Mouse (Mus musculus) CH12.LX (cell line): ENCODE results near the gene Nova2. TPM values are rescaled to one million over a fixed set of nuclear protein-coding genes. Genes with fewer than 3 reads are reported as not detected.

Experiments
- DNase-seq: peaks from one replicate; pipeline ENCODE4 v3.0.0-alpha.2; 2013; ENCODE audit errors: extremely low read depth
- H3K27ac ChIP-seq: 2 replicates; pipeline ENCODE4 v1.5.1; 2012; ENCODE audit warnings: low read depth, mild to moderate bottlenecking, control low read depth, moderate library complexity; ENCODE audit not compliant: insufficient read depth
- H3K27me3 ChIP-seq: replicated peaks from 2 replicates; pipeline ENCODE3; 2012; ENCODE audit warnings: inconsistent platforms
- H3K36me3 ChIP-seq, 2 experiments: replicated peaks in 1 of 2; 2 replicates each; pipeline versions ENCODE3 to v1.6.1; 2012; ENCODE audit warnings: inconsistent platforms in 1 of 2, low read length in 1 of 2, mild to moderate bottlenecking in 1 of 2, mixed read lengths in 1 of 2, moderate library complexity in 1 of 2; ENCODE audit not compliant: control insufficient read depth in 1 of 2, insufficient read depth in 1 of 2
- H3K4me1 ChIP-seq, 2 experiments: 2 replicates each; pipeline ENCODE4 v1.6.1; 2012; ENCODE audit warnings: inconsistent platforms in 1 of 2, moderate library complexity in 1 of 2; ENCODE audit not compliant: insufficient read depth in 2 of 2, control insufficient read depth in 1 of 2
- H3K4me2 ChIP-seq: 2 replicates; pipeline ENCODE4 v1.6.1; 2012; ENCODE audit warnings: low read depth, mild to moderate bottlenecking, control low read depth; ENCODE audit not compliant: poor library complexity, insufficient read depth, severe bottlenecking
- H3K4me3 ChIP-seq, 3 experiments: fragments of 150-350 bp in 1 of 3; sonication (generic) in 1 of 3; replicated peaks in 1 of 3; 2 replicates each; pipeline versions ENCODE3 to v1.5.1; 2011 to 2012; ENCODE audit warnings: low read depth in 2 of 3, low read length in 2 of 3, mild to moderate bottlenecking in 2 of 3, moderate library complexity in 2 of 3, control low read depth in 1 of 3, improper control_type of control experiment in 1 of 3, inconsistent platforms in 1 of 3, mixed read lengths in 1 of 3; ENCODE audit not compliant: poor library complexity in 1 of 3
- H3K79me2 ChIP-seq: replicated peaks from 2 replicates; pipeline ENCODE4 v1.6.1; 2012; ENCODE audit warnings: mild to moderate bottlenecking, moderate library complexity; ENCODE audit not compliant: control insufficient read depth, poor library complexity, insufficient read depth, severe bottlenecking; ENCODE audit errors: extremely low read depth
- H3K9ac ChIP-seq: 2 replicates; pipeline ENCODE4 v1.6.1; 2012; ENCODE audit warnings: low read depth, mild to moderate bottlenecking, control low read depth, moderate library complexity; ENCODE audit not compliant: insufficient read depth
- H3K9me3 ChIP-seq: replicated peaks from 2 replicates; pipeline ENCODE3; 2012; ENCODE audit warnings: low read length, inconsistent platforms, mixed read lengths
- BHLHE40 ChIP-seq: IDR thresholded peaks from 2 replicates; pipeline ENCODE4 v1.6.1; 2011; ENCODE audit warnings: mild to moderate bottlenecking, low read depth, low read length, improper control_type of control experiment
- CHD1 ChIP-seq: IDR thresholded peaks from 2 replicates; pipeline ENCODE4 v1.6.1; 2012; ENCODE audit warnings: low read depth, low read length, improper control_type of control experiment, inconsistent platforms
- CHD2 ChIP-seq: IDR thresholded peaks from 2 replicates; pipeline ENCODE4 v1.6.1; 2011; ENCODE audit warnings: low read length, improper control_type of control experiment
- ELF1 ChIP-seq: IDR thresholded peaks from 2 replicates; pipeline ENCODE4 v1.6.1; 2014; ENCODE audit warnings: low read depth, mild to moderate bottlenecking, inconsistent platforms, low read length, improper control_type of control experiment
- EP300 ChIP-seq: IDR thresholded peaks from 2 replicates; pipeline ENCODE4 v1.6.1; 2011; ENCODE audit warnings: low read length, improper control_type of control experiment
- HCFC1 ChIP-seq: IDR thresholded peaks from 2 replicates; pipeline ENCODE4 v1.6.1; 2012; ENCODE audit warnings: low read depth, mild to moderate bottlenecking, inconsistent platforms, low read length, improper control_type of control experiment
- IRF4 ChIP-seq: IDR thresholded peaks from 2 replicates; pipeline ENCODE4 v1.6.1; 2014; ENCODE audit warnings: low read depth, mild to moderate bottlenecking, inconsistent platforms, low read length, improper control_type of control experiment
- JUN ChIP-seq: IDR thresholded peaks from 2 replicates; pipeline ENCODE4 v1.6.1; 2011; ENCODE audit warnings: low read depth, mild to moderate bottlenecking, low read length, improper control_type of control experiment, moderate library complexity; ENCODE audit not compliant: insufficient read depth
- JUND ChIP-seq: conservative IDR thresholded peaks from 2 replicates; pipeline ENCODE4 v1.6.1; 2011; ENCODE audit warnings: low read depth, low read length, improper control_type of control experiment
- MAX ChIP-seq: IDR thresholded peaks from 2 replicates; pipeline ENCODE4 v1.6.1; 2011; ENCODE audit warnings: low read length, improper control_type of control experiment
- MAZ ChIP-seq: IDR thresholded peaks from 2 replicates; pipeline ENCODE4 v1.6.1; 2012; ENCODE audit warnings: low read depth, mild to moderate bottlenecking, inconsistent platforms, low read length, improper control_type of control experiment, moderate library complexity
- MEF2A ChIP-seq: IDR thresholded peaks from 2 replicates; pipeline ENCODE4 v1.6.1; 2014; ENCODE audit warnings: low read depth, mild to moderate bottlenecking, inconsistent platforms, low read length, improper control_type of control experiment, borderline replicate concordance
- MXI1 ChIP-seq: IDR thresholded peaks from 2 replicates; pipeline ENCODE4 v1.6.1; 2011; ENCODE audit warnings: mild to moderate bottlenecking, low read depth, low read length, improper control_type of control experiment
- NELFE ChIP-seq: IDR thresholded peaks from 2 replicates; pipeline ENCODE4 v1.6.1; 2011; ENCODE audit warnings: low read depth, low read length, improper control_type of control experiment
- NRF1 ChIP-seq: IDR thresholded peaks from 2 replicates; pipeline ENCODE4 v1.6.1; 2014; ENCODE audit warnings: low read depth, mild to moderate bottlenecking, inconsistent platforms, low read length, improper control_type of control experiment, moderate library complexity
- PAX5 ChIP-seq: IDR thresholded peaks from 2 replicates; pipeline ENCODE4 v1.6.1; 2012; ENCODE audit warnings: low read length, inconsistent platforms, mixed read lengths
- POLR2A ChIP-seq: IDR thresholded peaks from 2 replicates; pipeline ENCODE4 v1.6.1; 2011; ENCODE audit warnings: low read depth, mild to moderate bottlenecking, improper control_type of control experiment, low read length
- RAD21 ChIP-seq: IDR thresholded peaks from 2 replicates; pipeline ENCODE4 v1.6.1; 2011; ENCODE audit warnings: low read depth, mild to moderate bottlenecking, low read length, improper control_type of control experiment, moderate library complexity
- SMC3 ChIP-seq: IDR thresholded peaks from 2 replicates; pipeline ENCODE4 v1.6.1; 2011; ENCODE audit warnings: low read depth, low read length, improper control_type of control experiment
- TBP ChIP-seq: conservative IDR thresholded peaks from 2 replicates; pipeline ENCODE4 v1.6.1; 2011; ENCODE audit warnings: low read depth, low read length, improper control_type of control experiment
- TCF12 ChIP-seq: IDR thresholded peaks from 2 replicates; pipeline ENCODE4 v1.6.1; 2014; ENCODE audit warnings: low read depth, mild to moderate bottlenecking, inconsistent platforms, low read length, improper control_type of control experiment
- USF1 ChIP-seq: IDR thresholded peaks from 2 replicates; pipeline ENCODE4 v1.6.1; 2014; ENCODE audit warnings: low read depth, mild to moderate bottlenecking, inconsistent platforms, low read length, improper control_type of control experiment
- USF2 ChIP-seq: conservative IDR thresholded peaks from 2 replicates; pipeline ENCODE4 v1.6.1; 2011; ENCODE audit warnings: low read depth, low read length, improper control_type of control experiment
- ZMIZ1 ChIP-seq: IDR thresholded peaks from 2 replicates; pipeline ENCODE4 v1.6.1; 2012; ENCODE audit warnings: low read depth, mild to moderate bottlenecking, inconsistent platforms, low read length, improper control_type of control experiment
- ZNF384 ChIP-seq: IDR thresholded peaks from 2 replicates; pipeline ENCODE4 v1.6.1; 2012; ENCODE audit warnings: low read depth, low read length, improper control_type of control experiment, inconsistent platforms
- dilution Hi-C: fragments of 300-500 bp; cut with MboI; formaldehyde crosslinking; loops from 2 replicates; pipeline ENCODE4 v1.14.3; 2020; ENCODE audit warnings: low sequenced_read_pairs; ENCODE audit not compliant: extremely low pct_unique_long_range_greater_than_20kb, extremely low pct_ligation_motif_present
- in situ Hi-C: fragments of 300-500 bp; cut with MboI; formaldehyde crosslinking; loops from 3 replicates; pipeline ENCODE4 v1.14.3; 2019; ENCODE audit warnings: low sequenced_read_pairs, low pct_ligation_motif_present, low pct_unique_long_range_greater_than_20kb, mixed read lengths
- polyA plus RNA-seq: library from polyadenylated mRNA; unstranded; fragments of >175 nt; gene quantifications from 2 replicates; pipeline ENCODE4 v1.2.1, GENCODE M21; 2012; ENCODE audit warnings: low read depth; ENCODE audit not compliant: insufficient read length
- total RNA-seq, 2 experiments: library from RNA; depleted of rRNA; stranded (reverse); fragments of 300-350 nt in 1 of 2; fragments of >200 nt in 1 of 2; gene quantifications; 2 replicates each; pipeline ENCODE4 v1.2.3; 2012 to 2014

Nova2 gene
- total and polyA plus RNA-seq, 3 experiments: 0.04 TPM; not detected in 2

- dilution Hi-C loops (no loop called here), in situ Hi-C loops (no loop called here)
These were observed 76.1 kb downstream of the Nova2 start for GRCm38 (mm10) chr7:19001807-19002085.

GRCm38 (mm10) chr7:19002115-19002514 is 76.4 kb downstream of the Nova2 start:
- dilution Hi-C loops (no loop called here), in situ Hi-C loops (no loop called here)
- Histone ChIP-seq H3K79me2 (no peaks in the 10 kb centered on the region), H3K9ac (peak overlapping the region; percentile 73), H3K27ac (no peak overlapping the region), H3K4me2 (peak overlapping the region; percentile 64), H3K36me3 (peaks cover 8 to 38% of the 10 kb centered on the region in 2 experiments), H3K4me3 (peak overlapping the region in 2 of 3 experiments; percentile 49 to 62), H3K4me1 (peaks cover 9 to 57% of the 10 kb centered on the region in 2 experiments; a peak in 2 of 4 replicates), H3K27me3 (no peaks in the 10 kb centered on the region), H3K9me3 (peaks cover 4% of the 10 kb centered on the region)
- TF ChIP-seq SMC3 (no peak), TCF12 (no peak), CHD2 (no peak), TBP (no peak), NELFE (no peak), ZNF384 (no peak)
- no peak for DNase-seq

More at GRCm38 (mm10) chr7:19001807-19002085, 76.1 kb downstream of the Nova2 start:
- Histone ChIP-seq H3K27me3 (no peaks in the 10 kb centered on the region), H3K4me2 (peak overlapping the region; percentile 64), H3K27ac (no peak overlapping the region), H3K79me2 (no peaks in the 10 kb centered on the region), H3K4me3 (peak overlapping the region in 2 of 3 experiments; percentile 49 to 62), H3K9ac (peak overlapping the region; percentile 73), H3K36me3 (peaks cover 8 to 36% of the 10 kb centered on the region in 2 experiments), H3K4me1 (peaks cover 9 to 54% of the 10 kb centered on the region in 2 experiments; a peak in 2 of 4 replicates), H3K9me3 (peaks cover 4% of the 10 kb centered on the region)
- no peak for DNase-seq
- 0 out of 2 replicates have a peak, but pooled peaks have one; percentile 56 for TF ChIP-seq CHD1
- no peak for TF ChIP-seq MAX

- Histone ChIP-seq H3K4me1 (peaks cover 7 to 56% of the 10 kb centered on the region in 2 experiments; a peak in 2 of 4 replicates), H3K9ac (peak overlapping the region; percentile 73), H3K4me2 (peak overlapping the region; percentile 64), H3K79me2 (no peaks in the 10 kb centered on the region), H3K9me3 (peaks cover 4% of the 10 kb centered on the region), H3K4me3 (peak overlapping the region; percentile 40 to 62 (median 49)), H3K27ac (peak overlapping the region; percentile 46), H3K27me3 (no peaks in the 10 kb centered on the region), H3K36me3 (peaks cover 8 to 31% of the 10 kb centered on the region in 2 experiments)
- DNase-seq: peak; percentile 96
- in situ Hi-C loops (no loop called here), dilution Hi-C loops (no loop called here)
- TF ChIP-seq BHLHE40 (no peak; the same call in 1 of the 2 replicates), ELF1 (peak; percentile 48), TBP (peak; percentile 14; the same call in 1 of the 2 replicates), EP300 (0 out of 2 replicates have a peak, but pooled peaks have one; percentile 20), CHD2 (0 out of 2 replicates have a peak, but pooled peaks have one; percentile 6), NELFE (peak; percentile 77), MAZ (no peak; the same call in 1 of the 2 replicates), RAD21 (no peak), MEF2A (no peak; the same call in 1 of the 2 replicates), JUND (0 out of 2 replicates have a peak, but pooled peaks have one; percentile 15), ZMIZ1 (peak; percentile 91), JUN (no peak), USF2 (no peak), NRF1 (no peak; the same call in 1 of the 2 replicates), PAX5 (no peak), POLR2A (peak; percentile 82), HCFC1 (peak; percentile 93), MXI1 (no peak; the same call in 1 of the 2 replicates), USF1 (no peak), IRF4 (peak; percentile 47)
These were observed 77.3 kb downstream of the Nova2 start for GRCm38 (mm10) chr7:19002848-19003498.
